Mouse (Mus musculus): ENCODE results near the gene Cfap300. TPM values are rescaled to one million over a fixed set of nuclear protein-coding genes. Genes with fewer than 3 reads are reported as not detected.

The Cfap300 gene
- total and polyA plus RNA-seq, 3 experiments, result not detected

DNA sequence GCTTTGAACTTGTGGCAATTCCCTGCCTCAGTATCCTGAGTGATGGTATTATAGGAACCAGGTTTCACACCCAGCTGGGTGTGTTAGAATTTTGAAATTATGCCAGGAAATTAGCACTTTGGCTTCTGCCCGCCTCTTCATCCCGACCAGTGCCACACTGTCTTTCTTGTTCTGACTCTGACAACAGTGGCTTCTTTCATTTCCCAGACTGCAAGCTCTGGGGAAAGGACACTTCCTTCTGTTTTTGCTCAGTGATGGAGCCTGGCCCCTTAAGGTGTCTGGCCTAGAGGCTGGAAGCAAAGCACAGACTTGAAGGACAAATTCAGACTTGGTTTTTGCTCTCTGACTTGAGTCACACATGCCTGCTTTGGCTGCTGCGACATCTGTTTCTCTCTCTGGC lies 17.0 kb upstream of the Cfap300 start:
- no peaks in the 10 kb centered on the region for H3K9me3 ChIP-seq (replicated peaks; ENCODE audit: insufficient read depth, low read length)
- H3K79me2 ChIP-seq (ENCODE audit: control insufficient read depth, insufficient read depth, low read length, poor library complexity), result no peaks in the 10 kb centered on the region
- no peaks in the 10 kb centered on the region for H3K4me1 ChIP-seq (ENCODE audit: control insufficient read depth in 1 of 2, insufficient read depth in 2 of 2, low read length in 2 of 2)
- TF ChIP-seq POLR2AphosphoS2 (IDR thresholded peaks at IDR 0.05; ENCODE audit: low read length), result no peak
- TF ChIP-seq MYB (IDR thresholded peaks at IDR 0.05; ENCODE audit: low read depth, low read length), result no peak
- no peak for TF ChIP-seq KAT2A (conservative IDR thresholded peaks at IDR 0.05; ENCODE audit: low read depth, low read length)
- TF ChIP-seq USF1 (IDR thresholded peaks at IDR 0.05; ENCODE audit: low read depth, low read length), result no peak
- TF ChIP-seq RAD21 (IDR thresholded peaks at IDR 0.05; ENCODE audit: low read depth, low read length), result no peak
- TF ChIP-seq NELFE (IDR thresholded peaks at IDR 0.05; ENCODE audit: low read depth, low read length), result no peak
- TF ChIP-seq SIN3A (IDR thresholded peaks at IDR 0.05; ENCODE audit: low read length), result no peak
- no peak for TF ChIP-seq E2F4 (IDR thresholded peaks at IDR 0.05; ENCODE audit: borderline replicate concordance, low read depth, low read length)
- TF ChIP-seq MEF2A (IDR thresholded peaks at IDR 0.05; ENCODE audit: extremely low read depth, insufficient replicate concordance, low read depth, low read length, poor library complexity, severe bottlenecking), result no peak
- no peak for TF ChIP-seq USF2 (IDR thresholded peaks at IDR 0.05; ENCODE audit: borderline replicate concordance in 1 of 2, insufficient read depth in 1 of 2, low read depth in 1 of 2, low read length in 2 of 2)
- no peak for TF ChIP-seq BHLHE40 (IDR thresholded peaks at IDR 0.05; ENCODE audit: borderline replicate concordance, low read depth, low read length)
- TF ChIP-seq TAL1 (IDR thresholded peaks at IDR 0.05; ENCODE audit: low read length), result no peak
- no peak for TF ChIP-seq HCFC1 (IDR thresholded peaks at IDR 0.05; ENCODE audit: low read depth, low read length)
- H3K4me3 ChIP-seq (ENCODE audit: control insufficient read depth in 1 of 2, insufficient read depth in 1 of 2, low read depth in 2 of 2, low read length in 2 of 2), result no peak overlapping the region
- H3K9ac ChIP-seq (ENCODE audit: control insufficient read depth, low read depth, low read length, poor library complexity, severe bottlenecking), result no peak overlapping the region
- H3K36me3 ChIP-seq (ENCODE audit: control insufficient read depth in 1 of 2, insufficient read depth in 2 of 2, low read length in 2 of 2), result no peaks in the 10 kb centered on the region
- no peak for DNase-seq (ENCODE audit: low read depth, low spot score)
- H3K27me3 ChIP-seq (ENCODE audit: control insufficient read depth in 1 of 2, insufficient read depth in 2 of 2, low read length in 2 of 2), result no peaks in the 10 kb centered on the region
- no peak overlapping the region for H3K27ac ChIP-seq (ENCODE audit: control insufficient read depth, low read depth, low read length)

DNA sequence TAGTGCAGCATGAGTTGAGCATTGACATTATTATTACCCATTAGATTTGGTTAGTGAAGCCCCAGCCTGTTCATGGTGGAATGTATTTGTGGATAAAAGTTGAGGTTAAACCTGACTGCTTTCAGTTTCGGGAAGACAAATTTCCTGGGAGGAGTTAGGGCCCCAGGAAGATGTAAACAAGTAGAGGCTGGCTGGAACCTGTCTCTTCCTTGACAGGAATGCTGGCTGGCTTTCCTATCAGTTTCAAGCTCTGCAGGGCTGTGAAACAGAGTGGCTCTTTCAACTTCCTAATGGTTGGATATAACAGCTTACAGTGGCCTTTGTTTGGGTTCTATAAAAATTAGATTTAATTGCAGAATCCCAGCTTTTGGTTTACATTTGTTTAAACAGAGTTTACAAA lies 12.2 kb upstream of the Cfap300 start:
- no peak overlapping the region for H3K27ac ChIP-seq (ENCODE audit: control insufficient read depth, low read depth, low read length)
- no peak for DNase-seq (ENCODE audit: low read depth, low spot score)
- no peaks in the 10 kb centered on the region for H3K4me1 ChIP-seq (ENCODE audit: control insufficient read depth in 1 of 2, insufficient read depth in 2 of 2, low read length in 2 of 2)
- no peak overlapping the region for H3K4me3 ChIP-seq (ENCODE audit: control insufficient read depth in 1 of 2, insufficient read depth in 1 of 2, low read depth in 2 of 2, low read length in 2 of 2)
- H3K79me2 ChIP-seq (ENCODE audit: control insufficient read depth, insufficient read depth, low read length, poor library complexity), result no peaks in the 10 kb centered on the region
- H3K36me3 ChIP-seq (ENCODE audit: control insufficient read depth in 1 of 2, insufficient read depth in 2 of 2, low read length in 2 of 2), result no peaks in the 10 kb centered on the region
- no peaks in the 10 kb centered on the region for H3K27me3 ChIP-seq (ENCODE audit: control insufficient read depth in 1 of 2, insufficient read depth in 2 of 2, low read length in 2 of 2)
- TF ChIP-seq CTCF (IDR thresholded peaks at IDR 0.05 in 2 of 3, conservative IDR thresholded peaks at IDR 0.05 in 1 of 3; ENCODE audit: control insufficient read depth in 1 of 3, insufficient read depth in 1 of 3, low read depth in 2 of 3, low read length in 3 of 3, poor library complexity in 1 of 3, severe bottlenecking in 1 of 3) (no peak), ZC3H11A (IDR thresholded peaks at IDR 0.05; ENCODE audit: low read depth, low read length) (no peak), POLR2AphosphoS2 (IDR thresholded peaks at IDR 0.05; ENCODE audit: low read length) (no peak)
- H3K9me3 ChIP-seq (replicated peaks; ENCODE audit: insufficient read depth, low read length), result no peaks in the 10 kb centered on the region
- no peak overlapping the region for H3K9ac ChIP-seq (ENCODE audit: control insufficient read depth, low read depth, low read length, poor library complexity, severe bottlenecking)

DNA sequence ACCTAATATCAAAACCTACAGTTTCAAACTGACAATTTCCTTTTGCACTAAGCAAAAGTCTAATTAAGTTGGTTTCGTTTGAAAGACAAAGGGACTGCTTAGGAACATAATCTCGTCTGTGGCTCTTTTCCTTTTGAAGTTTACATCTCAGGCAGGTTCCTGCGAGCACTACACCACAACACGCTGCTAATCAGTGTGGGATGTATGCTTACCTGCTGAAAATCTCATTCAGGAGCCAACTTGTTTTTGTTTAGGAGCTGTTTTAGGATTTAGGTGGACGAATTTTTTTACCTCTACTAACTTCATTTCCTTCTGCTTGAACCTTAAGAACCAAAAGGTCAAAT lies 393 bp upstream of the Cfap300 start:
- no peaks in the 10 kb centered on the region for H3K4me1 ChIP-seq (ENCODE audit: control insufficient read depth in 1 of 2, insufficient read depth in 2 of 2, low read length in 2 of 2)
- no peaks in the 10 kb centered on the region for H3K36me3 ChIP-seq (ENCODE audit: control insufficient read depth in 1 of 2, insufficient read depth in 2 of 2, low read length in 2 of 2)
- no peak overlapping the region for H3K4me3 ChIP-seq (ENCODE audit: control insufficient read depth in 1 of 2, insufficient read depth in 1 of 2, low read depth in 2 of 2, low read length in 2 of 2)
- DNase-seq (ENCODE audit: low read depth, low spot score), result no peak
- no peaks in the 10 kb centered on the region for H3K27me3 ChIP-seq (ENCODE audit: control insufficient read depth in 1 of 2, insufficient read depth in 2 of 2, low read length in 2 of 2)
- no peak overlapping the region for H3K27ac ChIP-seq (ENCODE audit: control insufficient read depth, low read depth, low read length)
- no peak overlapping the region for H3K9ac ChIP-seq (ENCODE audit: control insufficient read depth, low read depth, low read length, poor library complexity, severe bottlenecking)
- no peaks in the 10 kb centered on the region for H3K79me2 ChIP-seq (ENCODE audit: control insufficient read depth, insufficient read depth, low read length, poor library complexity)
- no peaks in the 10 kb centered on the region for H3K9me3 ChIP-seq (replicated peaks; ENCODE audit: insufficient read depth, low read length)
- TF ChIP-seq GATA1 (IDR thresholded peaks at IDR 0.05; ENCODE audit: low read depth, low read length), result no peak
- TF ChIP-seq ZC3H11A (IDR thresholded peaks at IDR 0.05; ENCODE audit: low read depth, low read length), result no peak
- TF ChIP-seq MEF2A (IDR thresholded peaks at IDR 0.05; ENCODE audit: extremely low read depth, insufficient replicate concordance, low read depth, low read length, poor library complexity, severe bottlenecking), result no peak
- TF ChIP-seq MAZ (IDR thresholded peaks at IDR 0.05; ENCODE audit: low read depth, low read length), result no peak
- TF ChIP-seq SIN3A (IDR thresholded peaks at IDR 0.05; ENCODE audit: low read length), result no peak
